Mouse (Mus musculus) mouse embryonic stem cell (cell line): ENCODE data around the gene Etv6.

Experiments
- in situ Hi-C, 2 experiments: fragments of 300-500 bp; cut with MboI; formaldehyde crosslinking; loops; 1 replicate in 1 of 2; 3 replicates in 1 of 2; pipeline ENCODE4 v1.14.3; 2019 to 2020; ENCODE audit warnings: low sequenced_read_pairs in 2 of 2, low pct_unique_long_range_greater_than_20kb in 1 of 2, mixed read lengths in 1 of 2; ENCODE audit not compliant: unreplicated experiment in 1 of 2

The Etv6 gene

GRCm38 (mm10) chr6:134040312-134040711 lies 4.8 kb downstream of the Etv6 start:
- in situ Hi-C loops: no loop called here

GRCm38 (mm10) chr6:134041286-134041685 lies 5.8 kb downstream of the Etv6 start:
- in situ Hi-C loops: no loop called here

- in situ Hi-C loops: no loop called here
Measured at GRCm38 (mm10) chr6:134041916-134042315, 6.4 kb downstream of the Etv6 start.

- in situ Hi-C loops: no loop called here
Measured at GRCm38 (mm10) chr6:134043545-134043944, 8.0 kb downstream of the Etv6 start.

- in situ Hi-C loops: no loop called here
Measured at GRCm38 (mm10) chr6:134045092-134045868, 9.8 kb downstream of the Etv6 start.

GRCm38 (mm10) chr6:134046136-134046535 lies 10.6 kb downstream of the Etv6 start:
- in situ Hi-C loops: no loop called here

GRCm38 (mm10) chr6:134047249-134047648 lies 11.7 kb downstream of the Etv6 start:
- in situ Hi-C loops: no loop called here

- in situ Hi-C loops: no loop called here
Measured at GRCm38 (mm10) chr6:134047974-134048373, 12.5 kb downstream of the Etv6 start.

GRCm38 (mm10) chr6:134048965-134049364 lies 13.5 kb downstream of the Etv6 start:
- in situ Hi-C loops: no loop called here

- in situ Hi-C loops: no loop called here
Measured at GRCm38 (mm10) chr6:134050466-134050865, 15.0 kb downstream of the Etv6 start.

- in situ Hi-C loops: no loop called here
Measured at GRCm38 (mm10) chr6:134051950-134052349, 16.4 kb downstream of the Etv6 start.

GRCm38 (mm10) chr6:134053146-134053545 lies 17.6 kb downstream of the Etv6 start:
- in situ Hi-C loops: no loop called here

- in situ Hi-C loops: no loop called here
Measured at GRCm38 (mm10) chr6:134053566-134053965, 18.1 kb downstream of the Etv6 start.

GRCm38 (mm10) chr6:134055588-134055987 lies 20.1 kb downstream of the Etv6 start:
- in situ Hi-C loops: no loop called here

GRCm38 (mm10) chr6:134058451-134058850 lies 23.0 kb downstream of the Etv6 start:
- in situ Hi-C loops: no loop called here

GRCm38 (mm10) chr6:134058886-134059551 lies 23.5 kb downstream of the Etv6 start:
- in situ Hi-C loops: no loop called here

GRCm38 (mm10) chr6:134059552-134059891 lies 24.0 kb downstream of the Etv6 start:
- in situ Hi-C loops: no loop called here

- in situ Hi-C loops: no loop called here
Measured at GRCm38 (mm10) chr6:134060036-134060435, 24.5 kb downstream of the Etv6 start.

GRCm38 (mm10) chr6:134060811-134061210 lies 25.3 kb downstream of the Etv6 start:
- in situ Hi-C loops: no loop called here
